Mouse (Mus musculus): ENCODE results near the gene Parn. TPM values are rescaled to one million over a fixed set of nuclear protein-coding genes. Genes with fewer than 3 reads are reported as not detected.

Gene Parn
- total and polyA plus RNA-seq, 3 experiments = 26.7 to 160 (median 38.2) TPM

- Histone ChIP-seq H3K9ac (ENCODE audit: control insufficient read depth, low read depth, low read length, poor library complexity, severe bottlenecking) (peak overlapping the region; percentile 28; the same call in 1 of the 2 replicates), H3K36me3 (ENCODE audit: control insufficient read depth in 1 of 2, insufficient read depth in 2 of 2, low read length in 2 of 2) (peaks cover 2 to 15% of the 10 kb centered on the region in 2 experiments), H3K4me3 (ENCODE audit: control insufficient read depth in 1 of 2, insufficient read depth in 1 of 2, low read depth in 2 of 2, low read length in 2 of 2) (no peak overlapping the region), H3K79me2 (ENCODE audit: control insufficient read depth, insufficient read depth, low read length, poor library complexity) (no peaks in the 10 kb centered on the region), H3K9me3 (replicated peaks; ENCODE audit: insufficient read depth, low read length) (no peaks in the 10 kb centered on the region), H3K4me1 (ENCODE audit: control insufficient read depth in 1 of 2, insufficient read depth in 2 of 2, low read length in 2 of 2) (peaks cover 8 to 10% of the 10 kb centered on the region in 2 experiments; a peak in 3 of 4 replicates), H3K27ac (ENCODE audit: control insufficient read depth, low read depth, low read length) (peak overlapping the region; percentile 76), H3K27me3 (ENCODE audit: control insufficient read depth in 1 of 2, insufficient read depth in 2 of 2, low read length in 2 of 2) (no peaks in the 10 kb centered on the region)
- TF ChIP-seq MAZ (IDR thresholded peaks at IDR 0.05; ENCODE audit: low read depth, low read length) = no peak
- TF ChIP-seq SIN3A (IDR thresholded peaks at IDR 0.05; ENCODE audit: low read length) = peak; percentile 79
- no peak for TF ChIP-seq CHD2 (IDR thresholded peaks at IDR 0.05; ENCODE audit: low read length)
- peak; percentile 76 for TF ChIP-seq ETS1 (IDR thresholded peaks at IDR 0.05; ENCODE audit: low read depth, low read length)
- no peak for TF ChIP-seq USF1 (IDR thresholded peaks at IDR 0.05; ENCODE audit: low read depth, low read length)
- no peak for TF ChIP-seq POLR2AphosphoS2 (IDR thresholded peaks at IDR 0.05; ENCODE audit: low read length)
- peak; percentile 83 for TF ChIP-seq ZKSCAN1 (IDR thresholded peaks at IDR 0.05; ENCODE audit: low read depth, low read length)
- TF ChIP-seq BHLHE40 (IDR thresholded peaks at IDR 0.05; ENCODE audit: borderline replicate concordance, low read depth, low read length) = no peak
- TF ChIP-seq RCOR1 (IDR thresholded peaks at IDR 0.05; ENCODE audit: low read depth, low read length) = peak; percentile 43; the same call in 1 of the 2 replicates
- peak; percentile 77; the same call in 1 of the 2 replicates for TF ChIP-seq MXI1 (IDR thresholded peaks at IDR 0.05; ENCODE audit: low read depth, low read length)
- peak; percentile 55; the same call in 1 of the 2 replicates for TF ChIP-seq MAX (IDR thresholded peaks at IDR 0.05; ENCODE audit: low read length)
- TF ChIP-seq EP300 (IDR thresholded peaks at IDR 0.05; ENCODE audit: low read depth in 1 of 2, low read length in 2 of 2) = peak; percentile 49 to 58; a peak in 3 of 4 replicates
- TF ChIP-seq ELF1 (IDR thresholded peaks at IDR 0.05; ENCODE audit: low read depth, low read length) = peak; percentile 49; the same call in 1 of the 2 replicates
- no peak; the same call in 1 of the 2 replicates for TF ChIP-seq ZNF384 (IDR thresholded peaks at IDR 0.05; ENCODE audit: low read depth, low read length)
- no peak for TF ChIP-seq SMC3 (IDR thresholded peaks at IDR 0.05; ENCODE audit: low read depth, low read length)
- TF ChIP-seq RAD21 (IDR thresholded peaks at IDR 0.05; ENCODE audit: low read depth, low read length) = no peak
- peak; percentile 88 for DNase-seq (ENCODE audit: low read depth, low spot score)
Observed at GRCm38 (mm10) chr16:13611399-13611798, 56.6 kb downstream of the Parn start.

GRCm38 (mm10) chr16:13610951-13611381, 57.0 kb downstream of the Parn start:
- peak; percentile 54 for DNase-seq (ENCODE audit: low read depth, low spot score)
- Histone ChIP-seq H3K9ac (ENCODE audit: control insufficient read depth, low read depth, low read length, poor library complexity, severe bottlenecking) (peak overlapping the region; percentile 28; the same call in 1 of the 2 replicates), H3K4me3 (ENCODE audit: control insufficient read depth in 1 of 2, insufficient read depth in 1 of 2, low read depth in 2 of 2, low read length in 2 of 2) (no peak overlapping the region), H3K36me3 (ENCODE audit: control insufficient read depth in 1 of 2, insufficient read depth in 2 of 2, low read length in 2 of 2) (peaks cover 2 to 15% of the 10 kb centered on the region in 2 experiments), H3K27me3 (ENCODE audit: control insufficient read depth in 1 of 2, insufficient read depth in 2 of 2, low read length in 2 of 2) (no peaks in the 10 kb centered on the region), H3K9me3 (replicated peaks; ENCODE audit: insufficient read depth, low read length) (no peaks in the 10 kb centered on the region), H3K4me1 (ENCODE audit: control insufficient read depth in 1 of 2, insufficient read depth in 2 of 2, low read length in 2 of 2) (peaks cover 8 to 10% of the 10 kb centered on the region in 2 experiments; a peak in 3 of 4 replicates), H3K79me2 (ENCODE audit: control insufficient read depth, insufficient read depth, low read length, poor library complexity) (no peaks in the 10 kb centered on the region), H3K27ac (ENCODE audit: control insufficient read depth, low read depth, low read length) (peak overlapping the region; percentile 76)
- TF ChIP-seq ZNF384 (IDR thresholded peaks at IDR 0.05; ENCODE audit: low read depth, low read length) (no peak), ELF1 (IDR thresholded peaks at IDR 0.05; ENCODE audit: low read depth, low read length) (no peak), ZKSCAN1 (IDR thresholded peaks at IDR 0.05; ENCODE audit: low read depth, low read length) (no peak), BHLHE40 (IDR thresholded peaks at IDR 0.05; ENCODE audit: borderline replicate concordance, low read depth, low read length) (no peak), NELFE (IDR thresholded peaks at IDR 0.05; ENCODE audit: low read depth, low read length) (no peak), ZMIZ1 (IDR thresholded peaks at IDR 0.05; ENCODE audit: low read depth, low read length) (no peak), SIN3A (IDR thresholded peaks at IDR 0.05; ENCODE audit: low read length) (no peak), MXI1 (IDR thresholded peaks at IDR 0.05; ENCODE audit: low read depth, low read length) (no peak), HCFC1 (IDR thresholded peaks at IDR 0.05; ENCODE audit: low read depth, low read length) (no peak), MAX (IDR thresholded peaks at IDR 0.05; ENCODE audit: low read length) (no peak), USF2 (IDR thresholded peaks at IDR 0.05; ENCODE audit: borderline replicate concordance in 1 of 2, insufficient read depth in 1 of 2, low read depth in 1 of 2, low read length in 2 of 2) (no peak), POLR2A (IDR thresholded peaks at IDR 0.05; ENCODE audit: control insufficient read depth in 1 of 2, insufficient read depth in 1 of 2, low read depth in 1 of 2, low read length in 2 of 2, poor library complexity in 1 of 2) (no peak)

Measured in MEL (cell line).